Mouse (Mus musculus) lung, postnatal 36 days (tissue): ENCODE data around the gene S100g.
A peak's percentile ranks its signal among the peaks of the same experiment; 100 is the strongest.

ENCODE experiments used
- DNase-seq: peaks from one replicate; pipeline ENCODE4 v3.0.0; 2022; ENCODE audit warnings: mixed read lengths

Gene S100g

DNA sequence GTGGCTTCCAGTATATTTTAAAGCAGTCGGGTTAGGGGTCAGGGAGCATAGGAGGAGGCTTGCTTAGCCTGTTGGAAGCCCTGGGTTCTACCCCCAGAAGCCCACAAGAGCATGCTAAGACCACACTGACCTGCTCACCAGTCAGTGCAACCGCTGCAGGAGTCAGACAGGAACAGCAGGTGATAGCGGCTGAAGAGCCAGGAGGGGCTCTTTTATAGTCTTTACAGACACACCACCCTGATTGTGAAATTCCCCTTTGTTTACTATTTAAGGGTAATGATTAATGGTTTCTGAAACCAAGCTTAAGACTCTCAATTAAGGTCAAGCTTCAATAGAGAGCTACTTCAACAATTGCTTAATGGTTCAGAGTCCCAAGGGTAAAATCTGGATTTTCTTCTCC is at the start of gene S100g:
Gene S100g (minus strand): TSS at position 217 of the 400 bp plus-strand sequence.
- DNase-seq, result peak; percentile 10

- DNase-seq, result no peak
Observed at GRCm38 (mm10) chrX:162992121-162992520, 27.7 kb upstream of the S100g start.

- no peak for DNase-seq
Observed at GRCm38 (mm10) chrX:162991396-162991795, 27.0 kb upstream of the S100g start.

- DNase-seq, result no peak
Observed at GRCm38 (mm10) chrX:162986876-162987495, 22.6 kb upstream of the S100g start.

DNA sequence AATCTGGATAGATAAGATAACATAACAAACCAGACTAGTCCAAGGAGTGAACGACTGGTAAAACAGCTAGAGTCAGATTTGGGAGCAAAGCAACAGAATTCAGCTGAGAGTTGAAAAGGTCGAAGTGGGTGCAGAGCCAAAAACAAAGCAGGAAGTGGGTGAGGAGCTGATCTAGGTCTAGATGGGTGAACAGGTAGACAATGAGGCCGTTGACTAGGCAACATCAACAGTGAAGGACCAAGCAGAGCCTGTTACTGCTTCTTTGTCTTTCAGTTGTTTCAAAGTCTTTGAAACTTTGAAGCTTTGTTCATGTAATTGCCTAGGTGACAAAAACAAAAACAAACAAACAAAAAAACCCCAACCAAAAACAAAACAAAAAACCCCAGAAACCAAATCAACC is 11.8 kb upstream of the S100g start:
- no peak for DNase-seq

DNA sequence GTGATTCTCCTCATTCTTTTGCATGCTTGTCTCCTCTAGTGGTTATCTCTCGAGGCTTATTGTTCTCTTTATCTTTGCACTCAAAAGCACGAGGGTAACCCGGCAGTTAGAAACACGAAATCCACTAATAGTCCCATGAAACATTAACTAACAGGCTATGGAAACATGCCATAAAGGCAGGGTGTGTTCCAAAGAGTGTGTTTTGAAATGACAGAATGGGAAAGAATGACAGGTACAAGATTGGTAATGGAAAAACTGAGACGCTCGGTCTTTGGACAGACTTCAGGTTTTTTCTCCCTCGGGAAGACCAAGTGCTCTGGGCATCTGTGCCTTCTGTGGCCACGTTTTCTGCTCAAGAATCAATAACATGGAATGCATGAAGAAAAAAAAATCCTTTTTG is 3.1 kb upstream of the S100g start:
- DNase-seq, result peak; percentile 21

DNA sequence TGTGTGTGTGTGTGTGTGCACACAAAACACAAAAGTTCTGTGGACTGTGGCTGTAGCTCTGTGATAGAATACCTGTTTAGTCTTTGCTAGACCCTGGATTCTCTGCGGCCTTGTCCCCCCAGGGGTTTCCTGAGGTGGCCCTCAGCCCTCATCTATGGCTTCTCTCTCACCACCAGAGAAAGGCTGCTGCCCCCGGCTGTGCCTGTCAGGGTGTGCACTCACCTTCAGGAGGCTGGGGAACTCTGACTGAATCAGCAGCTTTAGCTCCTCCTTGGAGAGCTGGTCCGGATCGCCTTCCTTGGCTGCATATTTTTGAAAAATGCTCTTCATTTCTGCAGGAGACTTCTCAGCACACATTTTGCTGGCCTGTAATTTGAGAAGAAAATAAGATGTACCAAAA is 559 bp downstream of the S100g start:
- DNase-seq, result no peak

DNA sequence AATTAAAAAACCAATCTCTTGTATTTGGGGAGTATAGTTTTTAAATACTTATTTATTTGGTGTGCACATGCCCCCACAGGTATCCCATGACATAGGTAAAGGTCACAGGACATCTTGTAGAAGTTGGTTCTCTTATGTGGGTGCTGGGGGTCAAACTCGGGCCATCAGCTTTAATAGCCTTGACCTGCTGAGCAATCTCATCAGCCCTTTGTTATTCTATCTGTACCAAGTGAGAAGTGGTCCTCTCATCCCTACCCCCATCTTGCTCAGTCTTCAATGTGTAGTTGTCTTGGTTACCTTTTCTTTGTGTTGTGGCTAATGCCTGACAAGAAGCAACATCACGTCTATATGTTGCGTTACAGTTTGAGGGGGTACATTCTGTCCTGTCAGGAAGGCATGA is 6.5 kb downstream of the S100g start:
- DNase-seq, result no peak

DNA sequence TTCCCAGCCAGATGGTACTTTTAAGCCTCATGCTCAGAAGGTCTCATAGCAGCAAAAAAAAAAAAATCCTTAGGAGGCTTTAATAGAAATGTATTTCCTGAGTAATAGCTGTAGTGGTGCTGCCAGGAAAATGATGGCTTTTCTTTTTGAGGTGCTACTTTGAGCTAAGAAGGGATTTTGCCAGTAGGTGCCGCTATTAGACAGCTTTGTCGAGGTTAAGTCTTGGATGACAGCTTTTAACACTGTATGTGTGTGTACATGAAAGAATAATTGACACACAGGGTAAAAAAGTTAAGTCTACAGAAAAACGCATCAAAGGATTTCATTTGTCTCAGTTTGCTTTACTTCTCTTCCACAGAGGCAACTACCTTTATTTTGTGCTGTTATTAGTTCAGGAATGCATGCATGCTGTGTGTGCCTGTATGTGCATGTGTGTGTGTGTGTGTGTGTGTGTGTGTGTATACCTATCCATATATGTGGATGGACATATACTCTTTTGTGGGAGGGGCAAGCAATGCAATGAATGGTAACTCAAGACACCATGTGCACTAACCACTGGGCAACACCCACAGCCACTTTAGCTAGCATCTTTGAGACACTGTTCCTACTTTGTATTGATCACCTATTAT is 14.5 kb downstream of the S100g start:
- peak; percentile 72 for DNase-seq

DNA sequence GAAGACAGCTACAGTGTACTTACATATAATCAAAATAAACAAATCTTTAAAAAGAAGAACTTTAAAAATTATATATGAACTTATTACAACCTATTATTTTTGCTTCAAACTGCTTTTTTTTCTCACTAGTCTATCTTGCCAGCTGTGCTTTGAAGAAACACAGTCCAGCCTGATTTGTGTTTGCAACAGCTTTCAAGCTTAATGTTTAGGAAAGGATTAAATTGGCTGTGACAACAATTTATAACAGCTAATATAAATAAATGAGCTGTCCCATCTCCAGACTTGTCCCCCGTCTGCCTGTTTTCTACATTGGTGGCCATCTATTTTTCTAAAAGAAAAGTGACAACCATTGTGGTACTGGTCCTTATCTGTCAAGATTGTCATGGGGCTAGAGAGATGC is 22.4 kb downstream of the S100g start:
- no peak for DNase-seq

DNA sequence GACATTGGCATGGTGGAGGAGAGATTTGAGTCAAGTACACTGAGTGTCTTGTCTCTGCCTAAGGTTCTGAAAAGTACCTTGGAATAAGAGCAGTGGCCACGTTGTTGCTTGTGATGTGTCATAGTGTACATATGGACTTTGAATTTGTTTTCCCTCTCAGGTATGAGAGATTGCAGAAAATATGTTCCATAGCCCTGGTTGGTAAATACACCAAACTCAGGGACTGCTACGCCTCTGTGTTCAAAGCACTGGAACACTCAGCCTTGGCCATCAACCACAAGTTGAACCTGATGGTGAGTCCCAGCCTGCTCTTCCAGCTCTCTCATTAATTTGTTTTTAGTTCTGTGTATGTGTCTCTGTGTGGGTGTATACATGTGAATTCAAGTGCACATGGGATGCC is 32.9 kb downstream of the S100g start:
- DNase-seq, result no peak

- no peak for DNase-seq
Observed at GRCm38 (mm10) chrX:162921487-162922125, 42.8 kb downstream of the S100g start.

DNA sequence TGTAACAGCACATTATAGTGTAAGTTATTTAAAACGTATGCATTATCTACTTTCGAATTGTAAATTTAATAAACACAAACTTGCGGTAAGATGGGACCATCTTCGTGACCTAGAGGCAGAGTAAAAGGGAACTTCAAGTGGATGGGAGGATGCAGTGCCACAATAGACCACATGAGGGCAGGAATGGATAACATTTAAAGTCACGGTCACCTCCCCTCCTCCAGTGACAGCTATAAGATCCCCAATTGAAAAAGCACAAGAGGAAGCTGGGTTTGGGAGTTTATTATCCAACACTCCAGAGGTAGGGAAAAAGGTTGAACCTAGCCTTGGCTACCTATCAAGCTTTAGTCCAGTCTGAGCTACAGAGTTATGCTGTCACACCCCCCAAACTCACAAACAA is 48.7 kb downstream of the S100g start:
- peak; percentile 75 for DNase-seq

DNA sequence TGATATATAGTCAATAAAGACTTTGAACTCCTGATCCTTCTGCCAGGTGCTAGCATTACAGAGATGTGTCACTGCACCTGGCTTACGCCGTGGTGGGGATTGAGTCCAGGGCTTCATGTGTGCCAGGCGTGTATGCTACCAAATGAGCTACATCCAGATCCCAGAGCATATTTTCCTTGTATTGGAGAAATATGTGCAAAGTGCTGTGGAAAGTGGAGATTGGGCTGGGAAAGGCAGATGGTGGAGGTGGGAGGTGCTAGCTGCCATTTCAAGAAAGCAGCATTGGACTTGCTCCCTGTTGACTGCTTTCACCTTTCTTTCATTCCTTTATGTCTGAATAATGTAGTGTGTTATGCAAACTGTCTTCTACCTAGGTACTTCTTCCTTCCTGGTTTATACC is 50.7 kb downstream of the S100g start:
- DNase-seq, result no peak
